In the genomic region with DNA sequence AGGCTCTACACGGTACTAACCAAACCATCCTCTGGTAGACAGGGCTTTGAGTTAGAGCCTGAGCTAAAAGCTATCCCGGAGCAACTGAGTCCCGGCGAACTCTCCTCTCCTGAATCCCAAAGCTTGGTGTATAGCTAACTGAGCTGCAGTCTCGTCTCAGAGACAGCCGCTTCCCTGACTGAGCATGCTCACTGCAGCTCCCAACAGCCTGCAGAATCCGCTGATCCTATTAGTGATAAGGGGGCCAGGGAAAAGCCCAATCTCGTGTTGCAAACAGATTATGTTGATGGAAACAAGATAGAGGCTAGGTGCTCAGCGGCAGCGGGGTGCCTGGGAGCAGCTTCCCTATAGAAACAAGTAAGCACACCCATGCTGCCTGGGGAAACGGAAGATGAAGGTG, we compare ENCODE assay signal across 12 mouse cellular contexts. TPM values are rescaled to one million over a fixed set of nuclear protein-coding genes. Genes with fewer than 3 reads are reported as not detected.
DNase-seq lines count a peak whose midpoint lies in the region; ATAC-seq lines count a peak whose summit lies in the region.
"Had no signal": no experiment of that assay in that cellular context is flagged by ENCODE, and none has a peak within 500 bp of the region (broad histone marks: within the 10 kb centered on the region; RNA-seq: fewer than 3 reads in every experiment).

No protein-coding gene starts in this region.

- WGBS in hindbrain, embryonic 12.5 days: 45% methylated on average over 11 of the region's 11 CpGs
- 42% methylated on average over 11 of the region's 11 CpGs for WGBS in hindbrain, embryonic 11.5 days
- WGBS in embryonic facial prominence, embryonic 10.5 days: 28% methylated on average over 11 of the region's 11 CpGs
- 23% methylated on average over 11 of the region's 11 CpGs for WGBS in midbrain, embryonic 10.5 days

- no peaks in the 10 kb centered on the region for H3K36me3 ChIP-seq in hindbrain, embryonic 12.5 days
- no peaks in the 10 kb centered on the region for H3K36me3 ChIP-seq in hindbrain, embryonic 11.5 days (ENCODE audit: control insufficient read depth, insufficient read depth, low read length)
- no peaks in the 10 kb centered on the region for H3K36me3 ChIP-seq in embryonic facial prominence, embryonic 10.5 days (replicated peaks)
- H3K36me3 ChIP-seq in midbrain, embryonic 10.5 days: no peaks in the 10 kb centered on the region
- H3K36me3 ChIP-seq: heart, embryonic 13.5 days had no signal

- no peak overlapping the region for H3K4me3 ChIP-seq in hindbrain, embryonic 12.5 days
- H3K4me3 ChIP-seq in hindbrain, embryonic 11.5 days (ENCODE audit: low read depth, low read length): no peak overlapping the region
- H3K4me3 ChIP-seq in embryonic facial prominence, embryonic 10.5 days: no peak overlapping the region
- H3K4me3 ChIP-seq in midbrain, embryonic 10.5 days: 0 out of 2 replicates have a peak overlapping the region, but pooled peaks have one; percentile 9
- H3K4me3 ChIP-seq: erythroblast, embryonic 14.5 days had no signal

- H3K9ac ChIP-seq in hindbrain, embryonic 12.5 days: no peak overlapping the region
- H3K9ac ChIP-seq in hindbrain, embryonic 11.5 days (ENCODE audit: low read depth, low read length): no peak overlapping the region
- H3K9ac ChIP-seq: heart, embryonic 13.5 days had no signal

- ATAC-seq in hindbrain, embryonic 12.5 days (ENCODE audit: low FRiP score): no peak
- ATAC-seq in hindbrain, embryonic 11.5 days (ENCODE audit: low FRiP score): no peak

- H3K27ac ChIP-seq in hindbrain, embryonic 12.5 days: no peak overlapping the region
- no peak overlapping the region for H3K27ac ChIP-seq in hindbrain, embryonic 11.5 days (ENCODE audit: low read depth, low read length)
- no peak overlapping the region for H3K27ac ChIP-seq in embryonic facial prominence, embryonic 10.5 days (replicated peaks)
- H3K27ac ChIP-seq in midbrain, embryonic 10.5 days (replicated peaks): 0 out of 2 replicates have a peak overlapping the region, but pooled peaks have one; percentile 23
- H3K27ac ChIP-seq: heart, embryonic 13.5 days had no signal

- no peaks in the 10 kb centered on the region; the same call in 1 of the 2 replicates for H3K9me3 ChIP-seq in hindbrain, embryonic 12.5 days (replicated peaks)
- no peaks in the 10 kb centered on the region for H3K9me3 ChIP-seq in hindbrain, embryonic 11.5 days (ENCODE audit: control insufficient read depth, low read length)
- H3K9me3 ChIP-seq in embryonic facial prominence, embryonic 10.5 days: no peaks in the 10 kb centered on the region
- no peaks in the 10 kb centered on the region for H3K9me3 ChIP-seq in midbrain, embryonic 10.5 days (replicated peaks)
- H3K9me3 ChIP-seq: heart, embryonic 13.5 days had no signal

- DNase-seq in hindbrain, embryonic 11.5 days (ENCODE audit: low spot score): no peak
- peak; percentile 24 for DNase-seq in CD4-positive helper T cell, adult 2 months (ENCODE audit: low read depth, low spot score)
- peak; percentile 23 for DNase-seq in embryonic facial prominence, embryonic 10.5 days (ENCODE audit: low spot score)
- DNase-seq in midbrain, embryonic 10.5 days (ENCODE audit: low spot score): no peak
- DNase-seq in thymus, postnatal 10 days (ENCODE audit: low spot score in 2 of 2): no peak
- DNase-seq in adipocyte (ENCODE audit: low spot score): no peak
- DNase-seq in right cerebral cortex, adult 18-20 months: no peak
- DNase-seq: cerebellum, adult 11 months; kidney, postnatal 36 days had no signal

- H3K27me3 ChIP-seq in hindbrain, embryonic 12.5 days: no peaks in the 10 kb centered on the region
- H3K27me3 ChIP-seq in hindbrain, embryonic 11.5 days (ENCODE audit: control insufficient read depth, insufficient read depth, low read length): no peaks in the 10 kb centered on the region
- peaks cover 14% of the 10 kb centered on the region; the same call in 1 of the 2 replicates for H3K27me3 ChIP-seq in embryonic facial prominence, embryonic 10.5 days (replicated peaks; ENCODE audit: low read depth, poor library complexity, severe bottlenecking)
- no peaks in the 10 kb centered on the region for H3K27me3 ChIP-seq in midbrain, embryonic 10.5 days (ENCODE audit: low read depth, poor library complexity, severe bottlenecking)
- H3K27me3 ChIP-seq: heart, embryonic 13.5 days had no signal

- peaks cover 14% of the 10 kb centered on the region for H3K4me1 ChIP-seq in hindbrain, embryonic 12.5 days
- H3K4me1 ChIP-seq in hindbrain, embryonic 11.5 days (replicated peaks; ENCODE audit: control insufficient read depth, insufficient read depth, low read length): no peaks in the 10 kb centered on the region
- peaks cover 25% of the 10 kb centered on the region for H3K4me1 ChIP-seq in embryonic facial prominence, embryonic 10.5 days
- H3K4me1 ChIP-seq in midbrain, embryonic 10.5 days: peaks cover 24% of the 10 kb centered on the region

- H3K4me2 ChIP-seq in hindbrain, embryonic 12.5 days (replicated peaks): 0 out of 2 replicates have a peak overlapping the region, but pooled peaks have one; percentile 1
- no peak overlapping the region for H3K4me2 ChIP-seq in hindbrain, embryonic 11.5 days (replicated peaks; ENCODE audit: low read depth, low read length)

RNA-seq across cellular contexts. Expression of gene Aipl1, which starts 40.5 kb away (rescaled TPM):
- 0.25 and 0.40 TPM in 2 replicates for polyA plus RNA-seq in hindbrain, embryonic 12.5 days (2016; fragmentation: Nextera tagmentation; extraction: Ambion mirVana)
- not detected in 2 replicates for polyA plus RNA-seq in hindbrain, embryonic 11.5 days (2014; fragmentation: Nextera tagmentation; extraction: Ambion mirVana)
- polyA plus RNA-seq in embryonic facial prominence, embryonic 10.5 days (2016; fragmentation: Nextera tagmentation; extraction: Ambion mirVana): 0.36 and 0.52 TPM in 2 replicates
- polyA plus RNA-seq in midbrain, embryonic 10.5 days (2016; fragmentation: Nextera tagmentation; extraction: Ambion mirVana): 0.67 and 0.97 TPM in 2 replicates

RNA-seq across cellular contexts. Expression of gene Pimreg, which starts 45.0 kb away (rescaled TPM):
- 98.6 and 104 TPM in 2 replicates for polyA plus RNA-seq in hindbrain, embryonic 12.5 days (2016; fragmentation: Nextera tagmentation; extraction: Ambion mirVana)
- 158 and 171 TPM in 2 replicates for polyA plus RNA-seq in hindbrain, embryonic 11.5 days (2014; fragmentation: Nextera tagmentation; extraction: Ambion mirVana)
- polyA plus RNA-seq in embryonic facial prominence, embryonic 10.5 days (2016; fragmentation: Nextera tagmentation; extraction: Ambion mirVana): 219 and 242 TPM in 2 replicates
- polyA plus RNA-seq in midbrain, embryonic 10.5 days (2016; fragmentation: Nextera tagmentation; extraction: Ambion mirVana): 251 and 280 TPM in 2 replicates

Comparison
In these comparisons a context has a peak if more than half of its experiments do, and no peak if none do; other contexts are left out.
1. DNase-seq: peak in CD4-positive helper T cell, adult 2 months (single experiment) and embryonic facial prominence, embryonic 10.5 days (single experiment); none in hindbrain, embryonic 11.5 days (single experiment), midbrain, embryonic 10.5 days (single experiment), thymus, postnatal 10 days (0 of 2), adipocyte (single experiment) and right cerebral cortex, adult 18-20 months (single experiment).